Mouse (Mus musculus): ENCODE measurements around the gene Rpia. TPM values are rescaled to one million over a fixed set of nuclear protein-coding genes. Genes with fewer than 3 reads are reported as not detected.

Rpia gene
- polyA plus RNA-seq, 1 experiment, result 21.6 TPM

DNA sequence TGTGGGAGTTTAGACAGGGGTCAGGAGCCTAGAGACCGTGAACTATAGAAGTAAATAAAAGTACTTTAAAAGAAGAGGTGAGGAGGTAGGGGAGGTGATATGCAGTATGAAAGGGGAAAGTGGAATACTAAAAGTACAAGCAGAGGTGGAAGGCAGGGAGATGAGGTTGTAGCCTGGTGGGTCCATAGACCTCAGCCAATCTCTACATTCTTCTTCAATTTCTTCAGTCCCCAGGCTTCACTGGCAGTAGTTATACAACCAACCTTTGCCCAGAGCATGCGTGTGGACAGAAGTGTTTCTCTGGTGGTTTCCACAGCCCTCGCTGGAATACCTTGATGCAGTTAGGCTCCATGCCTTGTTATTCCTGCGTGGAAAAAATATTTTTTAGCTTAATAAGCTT is 73.9 kb downstream of the Rpia start:
- no peak for DNase-seq (ENCODE audit: low read depth)
- TF ChIP-seq POLR2A (IDR thresholded peaks at IDR 0.05; ENCODE audit: borderline replicate concordance, extremely low read depth, insufficient read depth, insufficient read length, poor library complexity, severe bottlenecking) (no peak), CTCF (IDR thresholded peaks at IDR 0.05; ENCODE audit: borderline replicate concordance, extremely low read depth, insufficient read depth, insufficient read length) (no peak)

DNA sequence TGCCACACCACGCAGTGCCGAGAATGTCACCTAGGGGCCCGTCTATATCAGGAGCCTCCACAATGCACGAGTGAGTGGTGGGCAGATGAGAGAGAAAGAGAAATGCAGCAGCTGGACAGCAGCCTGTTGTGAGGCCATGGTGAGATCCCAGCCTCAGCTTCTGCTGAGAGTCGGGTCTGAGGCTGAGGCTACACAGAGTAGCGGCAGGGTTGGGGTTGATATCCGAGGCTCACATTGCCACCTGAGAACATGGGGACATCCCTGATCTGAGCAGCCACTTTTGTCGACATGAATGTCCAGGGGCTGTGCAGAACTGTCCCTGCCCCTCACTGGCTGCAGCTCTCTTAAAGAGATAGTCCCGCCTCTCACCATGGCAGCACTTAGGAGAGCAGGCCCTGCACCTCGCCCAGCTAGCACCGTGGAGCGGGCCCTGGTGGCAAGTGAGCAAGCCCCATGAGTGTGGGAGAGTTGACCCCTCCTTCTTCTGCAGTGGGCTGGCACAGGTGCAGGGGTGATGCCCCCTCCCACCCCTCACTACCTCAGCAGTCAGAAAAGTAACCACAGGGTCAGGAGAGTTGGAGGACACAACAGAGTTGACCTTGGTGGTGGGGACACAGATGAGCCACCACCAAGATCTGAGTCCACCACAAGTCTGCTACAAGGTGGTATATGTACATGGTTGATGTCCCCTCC is 75.2 kb downstream of the Rpia start:
- DNase-seq (ENCODE audit: low read depth), result no peak
- TF ChIP-seq POLR2A (IDR thresholded peaks at IDR 0.05; ENCODE audit: borderline replicate concordance, extremely low read depth, insufficient read depth, insufficient read length, poor library complexity, severe bottlenecking) (no peak), CTCF (IDR thresholded peaks at IDR 0.05; ENCODE audit: borderline replicate concordance, extremely low read depth, insufficient read depth, insufficient read length) (no peak)

Other genes starting within 250 kb of the Rpia start
- gene Eif2ak3, start 52.3 kb upstream of the Rpia start, polyA plus RNA-seq (2012; rRNA removed), result 17.2 and 20.2 TPM in 2 replicates
- gene Tex37, start 126.7 kb upstream of the Rpia start, polyA plus RNA-seq (2012; rRNA removed), result not detected in 2 replicates
- gene Foxi3, start 164.3 kb upstream of the Rpia start, polyA plus RNA-seq (2012; rRNA removed), result 0.08 and 0.49 TPM in 2 replicates

Measured in brain, embryonic 14.5 days (tissue).